Mouse (Mus musculus) intestine, postnatal 0 days (tissue): Measurements from ENCODE around the gene Tubal3. TPM values are rescaled to one million over a fixed set of nuclear protein-coding genes. Genes with fewer than 3 reads are reported as not detected.

Source experiments
- ATAC-seq: fragments of 200-750 bp; cut with Nextera tagmentation; 2 replicates; pipeline ENCODE4 v1.8.0; 2017; ENCODE audit warnings: mild to moderate bottlenecking, moderate TSS enrichment, moderate library complexity
- H3K27ac ChIP-seq: fragments of 300-500 bp; sonication (generic); 2 replicates; pipeline ENCODE4 v1.5.1; 2014; ENCODE audit warnings: mild to moderate bottlenecking, low read depth, low read length, moderate library complexity
- H3K27me3 ChIP-seq: fragments of 300-500 bp; sonication (generic); replicated peaks from 2 replicates; pipeline ENCODE4 v1.6.1; 2014; ENCODE audit warnings: low read length, mixed read lengths; ENCODE audit not compliant: control insufficient read depth, insufficient read depth
- H3K36me3 ChIP-seq: fragments of 300-500 bp; sonication (generic); 2 replicates; pipeline ENCODE4 v1.6.1; 2014; ENCODE audit warnings: mild to moderate bottlenecking, moderate library complexity; ENCODE audit not compliant: control insufficient read depth, insufficient read depth
- H3K4me1 ChIP-seq: fragments of 300-500 bp; sonication (generic); replicated peaks from 2 replicates; pipeline ENCODE4 v1.6.1; 2014; ENCODE audit warnings: antibody characterized with exemption, low read length, mixed read lengths; ENCODE audit not compliant: control insufficient read depth, insufficient read depth
- H3K4me2 ChIP-seq: fragments of 300-500 bp; sonication (generic); replicated peaks from 2 replicates; pipeline ENCODE4 v1.6.1; 2014; ENCODE audit warnings: low read depth, mild to moderate bottlenecking, moderate library complexity
- H3K4me3 ChIP-seq: fragments of 300-500 bp; sonication (generic); 2 replicates; pipeline ENCODE4 v1.5.1; 2014; ENCODE audit warnings: low read depth, low read length
- H3K9ac ChIP-seq: fragments of 300-500 bp; sonication (generic); 2 replicates; pipeline ENCODE4 v1.6.1; 2014; ENCODE audit warnings: mild to moderate bottlenecking, low read depth, low read length
- H3K9me3 ChIP-seq: fragments of 300-500 bp; sonication (generic); 2 replicates; pipeline ENCODE4 v1.6.1; 2016; ENCODE audit warnings: mixed run types; ENCODE audit not compliant: control insufficient read depth
- CTCF ChIP-seq: sonication (generic); IDR thresholded peaks from 2 replicates; pipeline ENCODE4 v1.5.1; 2016; ENCODE audit warnings: low read depth, mild to moderate bottlenecking, control low read depth, antibody characterized with exemption, moderate library complexity
- WGBS: fragments of 180-500 bp; shearing (Covaris S2); extraction: QIAGEN DNeasy Blood & Tissue Kit; methylation state at CpG from one replicate; pipeline ENCODE4 v1.1.7; 2014; 5-methylcytosine and 5-hydroxymethylcytosine counted together
- polyA plus RNA-seq: library from polyadenylated mRNA; unstranded; fragments of >200 nt; fragmentation: Nextera tagmentation; extraction: Ambion mirVana; gene quantifications from 2 replicates; pipeline ENCODE4 v1.2.1, GENCODE M21; 2015

Tubal3 gene
- polyA plus RNA-seq, 1 experiment from 2014 or later: 44.1 TPM

DNA sequence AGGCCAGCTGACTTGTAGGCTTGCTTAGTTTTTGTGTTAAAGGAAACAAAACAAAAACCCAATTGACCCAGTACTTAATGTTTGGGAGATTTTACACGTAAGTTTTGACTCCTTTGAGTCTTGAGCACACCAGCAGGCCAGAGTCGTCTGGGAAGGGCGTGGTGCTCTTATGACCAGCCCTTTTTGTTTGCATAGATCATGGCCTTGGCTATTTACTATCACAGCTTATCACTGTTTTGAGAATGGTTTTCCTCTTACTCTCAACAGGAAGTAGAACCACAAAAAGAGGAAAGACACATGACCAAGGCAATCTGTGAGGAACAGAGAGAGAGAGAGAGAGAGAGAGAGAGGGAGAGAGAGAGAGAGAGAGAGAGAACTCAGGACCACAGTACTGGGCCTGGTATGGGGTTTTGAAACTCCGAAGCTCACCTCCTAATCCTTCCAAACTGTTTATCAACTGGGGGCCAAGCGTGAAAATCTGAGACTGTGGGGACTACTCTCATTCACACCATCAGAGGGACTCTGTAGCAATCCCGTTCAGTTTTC is 10.8 kb upstream of the Tubal3 start:
- Histone ChIP-seq H3K4me3 (no peak overlapping the region), H3K9me3 (no peaks in the 10 kb centered on the region), H3K27ac (no peak overlapping the region), H3K9ac (no peak overlapping the region), H3K4me1 (no peaks in the 10 kb centered on the region), H3K4me2 (no peak overlapping the region), H3K27me3 (no peaks in the 10 kb centered on the region), H3K36me3 (no peaks in the 10 kb centered on the region)
- ATAC-seq: peak; percentile 68
- 46% methylated on average over 6 of the region's 6 CpGs for WGBS
- no peak for TF ChIP-seq CTCF

DNA sequence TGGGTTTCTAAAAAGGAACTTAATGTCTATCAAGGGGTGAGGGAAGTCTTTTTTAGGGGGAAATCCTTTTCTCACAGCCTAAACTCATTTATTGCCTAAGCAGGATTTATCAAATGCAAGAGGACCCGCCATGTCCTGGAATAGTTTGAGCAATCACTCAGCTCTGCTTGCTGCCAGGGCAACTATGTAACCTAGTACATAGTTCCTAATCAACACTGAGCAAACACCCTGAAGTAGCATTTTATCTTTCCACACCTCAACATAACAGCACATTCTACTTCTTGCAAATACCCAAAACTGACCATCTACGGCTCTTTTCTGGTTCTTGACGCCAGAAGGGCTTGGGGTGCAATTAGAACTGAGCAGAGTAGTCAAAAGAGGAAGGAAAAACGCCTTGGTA is 9.8 kb upstream of the Tubal3 start:
- no peaks in the 10 kb centered on the region for H3K9me3 ChIP-seq
- H3K36me3 ChIP-seq: no peaks in the 10 kb centered on the region
- no peak for ATAC-seq
- H3K4me1 ChIP-seq: no peaks in the 10 kb centered on the region
- 56% methylated on average over 4 of the region's 4 CpGs for WGBS
- no peak overlapping the region for H3K27ac ChIP-seq
- no peak overlapping the region for H3K9ac ChIP-seq
- no peaks in the 10 kb centered on the region for H3K27me3 ChIP-seq
- H3K4me2 ChIP-seq: no peak overlapping the region
- no peak overlapping the region for H3K4me3 ChIP-seq
- TF ChIP-seq CTCF: no peak

DNA sequence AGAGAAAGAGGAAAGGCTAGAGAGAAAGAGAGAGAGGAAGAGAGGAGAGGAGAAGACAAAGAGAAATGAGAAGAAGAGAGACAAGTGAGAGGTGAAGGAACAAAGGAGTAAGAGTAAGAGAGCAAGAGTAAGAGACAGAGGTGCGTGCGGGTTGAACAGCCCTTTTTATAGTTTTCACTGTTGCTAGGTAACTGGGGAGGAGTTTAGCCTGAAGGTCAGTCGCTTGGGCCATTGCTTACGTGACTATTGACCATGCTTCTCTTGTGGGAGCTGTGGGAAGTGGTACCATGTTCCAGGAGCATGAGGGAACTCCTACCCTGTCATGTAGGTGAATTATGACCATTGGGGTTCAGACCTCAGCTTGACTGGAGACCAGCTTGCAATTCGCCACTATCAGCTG is 7.7 kb upstream of the Tubal3 start:
- no peak overlapping the region for H3K4me3 ChIP-seq
- H3K4me2 ChIP-seq: no peak overlapping the region
- ATAC-seq: no peak

GRCm38 (mm10) chr13:3913504-3913903 is 4.6 kb upstream of the Tubal3 start:
- Histone ChIP-seq H3K9me3 (no peaks in the 10 kb centered on the region), H3K9ac (no peak overlapping the region), H3K4me3 (no peak overlapping the region), H3K36me3 (no peaks in the 10 kb centered on the region), H3K27ac (no peak overlapping the region), H3K27me3 (no peaks in the 10 kb centered on the region), H3K4me1 (no peaks in the 10 kb centered on the region), H3K4me2 (no peak overlapping the region)
- TF ChIP-seq CTCF: no peak
- ATAC-seq: no peak
- WGBS: 34% methylated on average over 4 of the region's 4 CpGs

More for the DNA sequence above, 7.7 kb upstream of the Tubal3 start:
- no peaks in the 10 kb centered on the region for H3K9me3 ChIP-seq
- WGBS: 82% methylated on average over 5 of the region's 5 CpGs
- TF ChIP-seq CTCF: no peak
- H3K4me1 ChIP-seq: no peaks in the 10 kb centered on the region
- H3K27me3 ChIP-seq: no peaks in the 10 kb centered on the region
- H3K36me3 ChIP-seq: no peaks in the 10 kb centered on the region
- H3K27ac ChIP-seq: no peak overlapping the region
- H3K9ac ChIP-seq: no peak overlapping the region

- Histone ChIP-seq H3K9ac (no peak overlapping the region), H3K9me3 (no peaks in the 10 kb centered on the region), H3K4me3 (peak overlapping the region; percentile 35), H3K4me2 (peak overlapping the region; percentile 54), H3K36me3 (no peaks in the 10 kb centered on the region), H3K27ac (peak overlapping the region; percentile 41; the same call in 1 of the 2 replicates), H3K4me1 (0 out of 2 replicates have a peak, but pooled peaks cover 4% of the 10 kb centered on the region), H3K27me3 (no peaks in the 10 kb centered on the region)
- TF ChIP-seq CTCF: no peak
- peak; percentile 48; the same call in 1 of the 2 replicates for ATAC-seq
- 50% methylated on average over 5 of the region's 5 CpGs for WGBS
Observed at GRCm38 (mm10) chr13:3924483-3924882, 6.4 kb downstream of the Tubal3 start.

GRCm38 (mm10) chr13:3925632-3926031 is 7.6 kb downstream of the Tubal3 start:
- Histone ChIP-seq H3K4me1 (0 out of 2 replicates have a peak, but pooled peaks cover 4% of the 10 kb centered on the region), H3K4me3 (peak overlapping the region; percentile 7; the same call in 1 of the 2 replicates), H3K27ac (peak overlapping the region; percentile 58), H3K27me3 (no peaks in the 10 kb centered on the region), H3K36me3 (no peaks in the 10 kb centered on the region), H3K4me2 (peak overlapping the region; percentile 54), H3K9me3 (no peaks in the 10 kb centered on the region), H3K9ac (no peak overlapping the region)
- no peak for TF ChIP-seq CTCF
- 33% methylated on average over 6 of the region's 6 CpGs for WGBS
- peak; percentile 37; the same call in 1 of the 2 replicates for ATAC-seq

DNA sequence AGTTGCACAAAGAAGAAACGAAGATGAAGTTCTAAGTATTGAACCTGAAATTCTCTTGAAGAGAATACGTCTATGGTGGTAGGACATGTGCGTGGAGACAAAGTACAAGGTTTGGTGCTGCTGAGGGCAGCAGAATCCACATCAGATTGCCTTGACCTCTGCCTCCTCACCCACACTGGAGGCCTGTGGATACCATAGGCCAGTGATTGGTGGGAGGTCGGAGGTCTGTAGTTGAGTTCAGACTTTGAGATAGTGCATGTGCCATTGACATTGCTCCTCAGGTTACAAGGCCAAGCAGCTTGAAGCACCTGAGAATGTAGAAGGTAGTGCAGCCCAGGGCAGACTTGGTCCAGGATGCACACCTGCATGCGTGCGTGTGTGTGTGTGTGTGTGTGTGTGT is 8.0 kb downstream of the Tubal3 start:
- peak overlapping the region; percentile 58; the same call in 1 of the 2 replicates for H3K27ac ChIP-seq
- ATAC-seq: peak; percentile 86
- TF ChIP-seq CTCF: no peak
- H3K27me3 ChIP-seq: no peaks in the 10 kb centered on the region
- WGBS: 47% methylated on average over 6 of the region's 6 CpGs
- H3K4me2 ChIP-seq: peak overlapping the region; percentile 54
- H3K4me3 ChIP-seq: no peak overlapping the region
- H3K36me3 ChIP-seq: no peaks in the 10 kb centered on the region
- H3K9me3 ChIP-seq: no peaks in the 10 kb centered on the region
- H3K4me1 ChIP-seq: 0 out of 2 replicates have a peak, but pooled peaks cover 4% of the 10 kb centered on the region
- no peak overlapping the region for H3K9ac ChIP-seq
